Mouse (Mus musculus) brown adipose tissue, adult 24 weeks (tissue): ENCODE measurements at regions not wholly inside any gene's neighbourhood (a gene's known extent, or its start where the extent isn't known, plus 50 kb on each side); places are given as distances from the start of the nearest gene placed in this dataset.
A peak's percentile ranks its signal among the peaks of the same experiment; 100 is the strongest.

Experiments
- H3K27ac ChIP-seq: fragments of 200-500 bp; replicated peaks from 2 replicates; pipeline ENCODE4 v1.5.1; 2012; ENCODE audit warnings: low read depth, mild to moderate bottlenecking, low read length
- H3K4me1 ChIP-seq: fragments of 200-500 bp; 2 replicates; pipeline ENCODE4 v1.6.1; 2012; ENCODE audit warnings: low read length, mixed read lengths; ENCODE audit not compliant: control insufficient read depth, insufficient read depth, insufficient read length
- H3K4me3 ChIP-seq: fragments of 200-500 bp; 2 replicates; pipeline ENCODE4 v1.5.1; 2012; ENCODE audit warnings: low read depth, mild to moderate bottlenecking, low read length, moderate library complexity; ENCODE audit not compliant: insufficient read depth

- Histone ChIP-seq H3K27ac (no peak overlapping the region), H3K4me1 (no peaks in the 10 kb centered on the region; the same call in 1 of the 2 replicates), H3K4me3 (no peak overlapping the region)
Measured at GRCm38 (mm10) chr8:91995407-91996144, 193.7 kb upstream of the Irx3 start.

DNA sequence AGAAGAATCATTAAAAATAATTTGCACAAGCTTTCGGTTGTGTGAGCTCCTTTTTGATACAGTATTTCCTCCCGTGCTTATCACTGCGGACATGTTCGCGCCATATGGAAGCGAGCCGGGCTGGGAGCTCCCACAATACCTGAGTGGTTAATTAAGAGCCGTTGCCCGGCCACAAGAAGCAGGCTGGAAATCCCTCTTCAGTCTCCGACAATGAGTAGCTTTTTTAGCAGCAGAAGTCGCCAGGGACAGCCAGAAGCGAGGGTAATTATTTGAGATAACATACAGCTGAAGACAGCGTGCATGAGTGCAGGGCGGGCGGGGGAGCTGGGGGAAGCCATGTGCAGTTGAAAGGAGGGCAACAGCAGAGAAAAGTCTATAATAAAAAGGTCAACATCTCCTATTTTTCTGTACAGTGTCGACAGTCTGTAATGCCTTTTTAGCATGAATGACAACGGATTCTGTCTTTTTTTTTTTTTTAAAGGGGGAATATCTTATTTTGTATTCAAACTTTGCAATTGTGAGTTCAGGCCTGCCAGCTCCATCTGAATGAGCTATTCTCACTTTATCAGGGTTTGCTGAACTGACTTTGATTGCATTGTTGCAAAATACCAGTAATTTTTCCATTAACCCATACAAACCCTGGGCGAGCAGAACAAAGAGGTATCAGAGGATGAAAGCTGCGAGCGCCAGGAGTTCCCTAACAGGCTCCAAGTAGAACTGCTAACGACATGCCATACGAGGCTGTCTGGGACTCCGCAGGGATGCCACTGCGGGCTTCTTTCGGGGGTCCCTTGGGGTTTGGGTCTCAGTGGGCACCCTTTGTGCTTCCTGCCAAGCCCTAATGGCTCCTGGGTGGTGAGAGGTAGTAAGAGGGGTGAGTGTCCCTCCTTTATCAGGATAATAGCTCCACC, 189.9 kb upstream of the Irx3 start:
- no peak overlapping the region for H3K27ac ChIP-seq
- peaks cover 2% of the 10 kb centered on the region for H3K4me1 ChIP-seq
- no peak overlapping the region for H3K4me3 ChIP-seq

GRCm38 (mm10) chr8:91990952-91991351, 189.1 kb upstream of the Irx3 start:
- Histone ChIP-seq H3K4me3 (no peak overlapping the region), H3K27ac (no peak overlapping the region), H3K4me1 (peaks cover 2% of the 10 kb centered on the region)

DNA sequence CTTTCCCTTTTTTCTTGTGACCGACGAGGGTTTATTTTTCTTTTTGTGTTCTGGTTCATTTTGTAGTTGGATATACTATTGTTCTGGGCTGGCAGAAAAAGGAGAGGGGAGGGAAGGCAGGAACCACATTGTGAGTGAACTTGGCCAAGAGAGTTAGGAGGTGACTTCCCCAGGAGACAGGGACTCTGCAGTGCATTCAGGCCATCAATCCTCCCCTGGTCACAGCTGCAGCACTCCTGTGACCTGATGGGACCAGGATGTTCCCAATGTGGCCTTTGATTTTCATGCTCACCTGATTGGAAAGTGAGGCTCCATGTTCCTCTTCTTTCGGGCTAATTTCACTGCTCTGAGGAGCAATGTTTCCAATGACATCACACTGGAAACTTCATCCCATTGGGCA, 188.2 kb upstream of the Irx3 start:
- peaks cover 2% of the 10 kb centered on the region for H3K4me1 ChIP-seq
- no peak overlapping the region for H3K27ac ChIP-seq
- no peak overlapping the region for H3K4me3 ChIP-seq

GRCm38 (mm10) chr8:91988866-91989633, 187.2 kb upstream of the Irx3 start:
- Histone ChIP-seq H3K27ac (no peak overlapping the region), H3K4me1 (peaks cover 2% of the 10 kb centered on the region)

GRCm38 (mm10) chr8:91987854-91988253, 186.0 kb upstream of the Irx3 start:
- Histone ChIP-seq H3K27ac (no peak overlapping the region), H3K4me3 (no peak overlapping the region), H3K4me1 (peaks cover 2% of the 10 kb centered on the region)

More at GRCm38 (mm10) chr8:91988866-91989633, 187.2 kb upstream of the Irx3 start:
- no peak overlapping the region for H3K4me3 ChIP-seq

DNA sequence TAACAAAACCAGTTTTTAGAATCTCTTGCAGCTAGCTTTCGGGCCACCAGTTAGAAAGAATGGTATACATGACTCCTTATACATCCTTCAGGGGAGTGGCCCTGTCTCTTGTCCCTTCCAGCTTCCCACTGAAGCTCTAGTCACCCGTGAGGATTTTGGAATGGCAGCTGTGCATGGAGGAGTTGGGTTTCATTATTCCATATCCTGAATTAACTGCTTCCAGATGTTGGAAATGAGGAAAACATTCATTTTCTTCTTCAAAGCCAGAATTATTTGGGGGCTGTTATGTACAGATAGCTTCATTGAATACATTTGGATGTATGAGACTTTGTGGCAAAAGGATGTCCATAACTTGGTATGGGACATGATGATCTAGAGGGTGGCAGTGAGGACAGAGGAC, 181.3 kb upstream of the Irx3 start:
- Histone ChIP-seq H3K4me1 (peaks cover 2% of the 10 kb centered on the region; the same call in 1 of the 2 replicates), H3K27ac (no peak overlapping the region), H3K4me3 (no peak overlapping the region)

GRCm38 (mm10) chr8:91976900-91977585, 175.2 kb upstream of the Irx3 start:
- Histone ChIP-seq H3K27ac (no peak overlapping the region), H3K4me1 (peaks cover 3% of the 10 kb centered on the region; the same call in 1 of the 2 replicates), H3K4me3 (no peak overlapping the region)

GRCm38 (mm10) chr8:91975460-91975859, 173.6 kb upstream of the Irx3 start:
- H3K4me1 ChIP-seq: peaks cover 3% of the 10 kb centered on the region; the same call in 1 of the 2 replicates
- no peak overlapping the region for H3K27ac ChIP-seq
- H3K4me3 ChIP-seq: no peak overlapping the region

DNA sequence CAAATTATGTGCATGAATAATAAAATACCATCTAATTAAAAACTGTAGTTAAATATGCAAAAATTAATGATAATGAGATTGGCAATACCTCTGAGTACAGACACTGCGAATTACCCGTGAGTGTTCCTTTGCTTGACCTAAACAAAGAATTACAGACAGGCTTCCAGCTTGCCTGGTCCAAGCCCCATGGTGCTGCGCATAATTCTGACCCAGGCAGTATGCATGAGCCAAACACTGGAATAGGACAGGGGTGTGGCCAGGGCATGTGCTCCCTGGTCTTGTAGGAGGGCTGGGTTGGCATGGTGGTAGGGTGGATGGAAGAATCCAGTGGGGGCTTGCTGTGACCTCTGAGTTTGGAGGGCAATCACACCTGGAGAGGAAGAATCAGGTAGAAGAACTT, 172.8 kb upstream of the Irx3 start:
- Histone ChIP-seq H3K4me1 (peaks cover 3% of the 10 kb centered on the region; the same call in 1 of the 2 replicates), H3K4me3 (no peak overlapping the region), H3K27ac (no peak overlapping the region)

DNA sequence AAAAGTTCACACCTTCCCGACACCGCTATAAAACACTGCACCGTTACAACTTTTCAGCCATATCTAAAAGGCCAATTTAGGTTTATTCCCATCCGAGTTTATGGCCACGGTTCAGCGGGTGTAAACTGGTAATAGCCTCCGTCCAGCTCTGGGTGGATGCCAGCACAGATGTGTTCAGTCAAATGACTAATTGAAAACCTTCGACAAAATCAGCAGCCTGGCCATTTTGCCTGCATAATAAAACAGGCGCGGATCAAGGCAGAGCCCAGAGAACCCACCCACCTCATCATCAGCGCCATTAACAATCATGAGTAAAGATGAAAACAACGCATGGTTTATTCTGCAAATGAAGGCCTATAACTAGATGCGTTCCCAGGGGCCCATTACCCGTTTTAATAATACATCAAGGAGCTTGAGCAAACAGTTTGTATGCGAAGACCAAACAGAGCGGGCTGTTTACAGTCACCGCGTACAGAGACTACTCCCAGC, 172.1 kb upstream of the Irx3 start:
- Histone ChIP-seq H3K4me3 (no peak overlapping the region), H3K4me1 (peaks cover 3% of the 10 kb centered on the region; the same call in 1 of the 2 replicates), H3K27ac (no peak overlapping the region)

- Histone ChIP-seq H3K27ac (no peak overlapping the region), H3K4me1 (0 out of 2 replicates have a peak, but pooled peaks cover 6% of the 10 kb centered on the region), H3K4me3 (peak overlapping the region; percentile 48)
Measured at GRCm38 (mm10) chr8:91967407-91967806, 165.5 kb upstream of the Irx3 start.

DNA sequence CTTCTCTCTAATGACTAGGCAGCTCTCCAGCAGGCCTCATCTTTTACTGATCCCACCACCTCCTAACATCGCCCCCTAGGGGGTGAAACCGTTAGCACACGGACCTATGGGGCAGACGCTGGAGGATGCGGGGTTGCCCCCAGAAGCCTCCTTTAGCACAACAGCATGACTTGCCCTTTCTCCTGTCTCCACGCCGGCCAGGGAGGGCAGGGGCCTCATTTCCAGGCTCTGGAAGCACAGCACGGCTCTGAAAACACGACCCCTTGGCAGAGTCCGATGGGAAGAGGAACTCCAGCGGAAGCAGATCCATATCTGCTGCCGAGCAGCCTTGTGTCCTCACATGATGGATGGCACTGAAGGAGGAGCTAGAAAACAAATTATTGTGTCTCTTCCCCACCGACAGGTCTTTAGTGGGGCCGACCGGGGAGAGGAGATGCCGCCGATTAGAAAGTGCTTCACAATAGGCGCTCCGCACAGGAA, 165.1 kb upstream of the Irx3 start:
- Histone ChIP-seq H3K27ac (peak overlapping the region; percentile 67), H3K4me3 (peak overlapping the region; percentile 48), H3K4me1 (0 out of 2 replicates have a peak, but pooled peaks cover 6% of the 10 kb centered on the region)

- Histone ChIP-seq H3K27ac (no peak overlapping the region), H3K4me1 (no peaks in the 10 kb centered on the region), H3K4me3 (no peak overlapping the region)
Measured at GRCm38 (mm10) chr8:91961696-91962095, 159.8 kb upstream of the Irx3 start.
